ENCODE assay signal across 7 mouse cellular contexts in genomic region chr16:21423546-21423910, GRCm38 (mm10). TPM values are rescaled to one million over a fixed set of nuclear protein-coding genes. Genes with fewer than 3 reads are reported as not detected.
DNase-seq lines count a peak whose midpoint lies in the region; ATAC-seq and TF ChIP-seq lines count a peak whose summit lies in the region.

No protein-coding gene starts in this region.

- H3K4me1 ChIP-seq in testis, adult 2 months (ENCODE audit: control insufficient read depth, insufficient read depth, low read length) = peaks cover 5% of the 10 kb centered on the region
- peaks cover 6% of the 10 kb centered on the region; the same call in 1 of the 2 replicates for H3K4me1 ChIP-seq in embryonic facial prominence, embryonic 14.5 days (ENCODE audit: control insufficient read depth, insufficient read depth, low read length)
- peaks cover 27% of the 10 kb centered on the region for H3K4me1 ChIP-seq in limb, embryonic 10.5 days
- 0 out of 2 replicates have a peak, but pooled peaks cover 4% of the 10 kb centered on the region for H3K4me1 ChIP-seq in midbrain, embryonic 14.5 days (ENCODE audit: control insufficient read depth, insufficient read depth, low read length)

- no peak for TF ChIP-seq CTCF in testis, adult 2 months (IDR thresholded peaks at IDR 0.05; ENCODE audit: control insufficient read depth, insufficient read depth, insufficient replicate concordance, low read depth, low read length)

- peak; percentile 83 for ATAC-seq in embryonic facial prominence, embryonic 14.5 days (ENCODE audit: low read depth)
- no peak; the same call in 1 of the 2 replicates for ATAC-seq in midbrain, embryonic 14.5 days (ENCODE audit: low FRiP score, low TSS enrichment)

- DNase-seq in testis, postnatal 10 days (ENCODE audit: low spot score) = no peak
- DNase-seq in embryonic facial prominence, embryonic 14.5 days (ENCODE audit: low spot score) = peak; percentile 88
- no peak for DNase-seq in limb, embryonic 10.5 days (ENCODE audit: low spot score)
- DNase-seq in midbrain, embryonic 14.5 days = peak; percentile 42
- DNase-seq in urinary bladder, adult 2 months (ENCODE audit: low spot score) = no peak
- no peak for DNase-seq in gastrocnemius, postnatal 10 days

- peak overlapping the region; percentile 89 for H3K9ac ChIP-seq in embryonic facial prominence, embryonic 14.5 days (ENCODE audit: low read depth, low read length)
- H3K9ac ChIP-seq in midbrain, embryonic 14.5 days (replicated peaks; ENCODE audit: low read length) = peak overlapping the region; percentile 75

- no peaks in the 10 kb centered on the region for H3K36me3 ChIP-seq in testis, adult 2 months (ENCODE audit: control insufficient read depth, insufficient read depth, low read length)
- H3K36me3 ChIP-seq in embryonic facial prominence, embryonic 14.5 days (ENCODE audit: control insufficient read depth, insufficient read depth, low read length) = no peaks in the 10 kb centered on the region
- H3K36me3 ChIP-seq in limb, embryonic 10.5 days = no peaks in the 10 kb centered on the region
- H3K36me3 ChIP-seq in midbrain, embryonic 14.5 days (ENCODE audit: control insufficient read depth, insufficient read depth, low read length) = no peaks in the 10 kb centered on the region

- H3K4me2 ChIP-seq in embryonic facial prominence, embryonic 14.5 days (ENCODE audit: low read depth, low read length) = peak overlapping the region; percentile 90
- H3K4me2 ChIP-seq in midbrain, embryonic 14.5 days (ENCODE audit: low read length) = peak overlapping the region; percentile 92

- H3K9me3 ChIP-seq in embryonic facial prominence, embryonic 14.5 days (ENCODE audit: control insufficient read depth, low read length) = no peaks in the 10 kb centered on the region
- H3K9me3 ChIP-seq in limb, embryonic 10.5 days (replicated peaks) = no peaks in the 10 kb centered on the region
- no peaks in the 10 kb centered on the region for H3K9me3 ChIP-seq in midbrain, embryonic 14.5 days (ENCODE audit: control insufficient read depth, low read length)

- peak overlapping the region; percentile 4 for H3K27ac ChIP-seq in testis, adult 2 months (ENCODE audit: control insufficient read depth, insufficient read depth, low read depth, low read length)
- peak overlapping the region; percentile 93 for H3K27ac ChIP-seq in embryonic facial prominence, embryonic 14.5 days (replicated peaks; ENCODE audit: low read depth, low read length)
- peak overlapping the region; percentile 94 for H3K27ac ChIP-seq in limb, embryonic 10.5 days
- peak overlapping the region; percentile 70 for H3K27ac ChIP-seq in midbrain, embryonic 14.5 days (replicated peaks; ENCODE audit: low read depth, low read length)

- peak overlapping the region; percentile 87 for H3K4me3 ChIP-seq in testis, adult 2 months (ENCODE audit: control insufficient read depth, low read depth, low read length)
- H3K4me3 ChIP-seq in embryonic facial prominence, embryonic 14.5 days (ENCODE audit: low read depth, low read length) = peak overlapping the region; percentile 91
- H3K4me3 ChIP-seq in limb, embryonic 10.5 days = peak overlapping the region; percentile 94
- peak overlapping the region; percentile 74 for H3K4me3 ChIP-seq in midbrain, embryonic 14.5 days (replicated peaks; ENCODE audit: low read depth, low read length)

- no peaks in the 10 kb centered on the region for H3K27me3 ChIP-seq in testis, adult 2 months (ENCODE audit: control insufficient read depth, insufficient read depth, low read length)
- H3K27me3 ChIP-seq in embryonic facial prominence, embryonic 14.5 days (replicated peaks; ENCODE audit: control insufficient read depth, insufficient read depth, low read length) = no peaks in the 10 kb centered on the region
- H3K27me3 ChIP-seq in limb, embryonic 10.5 days (ENCODE audit: low read depth, poor library complexity, severe bottlenecking) = no peaks in the 10 kb centered on the region
- no peaks in the 10 kb centered on the region for H3K27me3 ChIP-seq in midbrain, embryonic 14.5 days (ENCODE audit: control insufficient read depth, insufficient read depth, low read length)

- no peak for TF ChIP-seq POLR2A in testis, adult 2 months (IDR thresholded peaks at IDR 0.05; ENCODE audit: control insufficient read depth, low read depth, low read length)

- WGBS in embryonic facial prominence, embryonic 14.5 days = 2% methylated on average over 6 of the region's 10 CpGs
- WGBS in limb, embryonic 10.5 days = 5% methylated on average over 10 of the region's 10 CpGs
- WGBS in midbrain, embryonic 14.5 days = 6% methylated on average over 10 of the region's 10 CpGs

RNA-seq across cellular contexts. Expression of gene Vps8, which starts 0.6 kb away (rescaled TPM):
- polyA plus RNA-seq in testis, adult 2 months (2012; rRNA removed) = 8.3 and 9.6 TPM in 2 replicates
- 17.0 and 18.0 TPM in 2 replicates for polyA plus RNA-seq in embryonic facial prominence, embryonic 14.5 days (2014; fragmentation: Nextera tagmentation; extraction: Ambion mirVana)
- 10.8 and 13.7 TPM in 2 replicates for polyA plus RNA-seq in limb, embryonic 10.5 days (2016; fragmentation: Nextera tagmentation; extraction: Ambion mirVana)
- 31.6 and 41.1 TPM in 2 replicates for polyA plus RNA-seq in midbrain, embryonic 14.5 days (2014; fragmentation: Nextera tagmentation; extraction: Ambion mirVana)
- 13.2 and 14.3 TPM in 2 replicates for polyA plus RNA-seq in urinary bladder, adult 2 months (2012; rRNA removed)
- 10 to 100 TPM; 10.6 to 12.2 TPM for total RNA-seq in gastrocnemius, postnatal 10 days (2021)

Comparison
In these comparisons a context has a peak if more than half of its experiments do, and no peak if none do; other contexts are left out.
1. H3K27ac ChIP-seq: peak in every context shown above with its lines; median percentile 94 in limb, embryonic 10.5 days; 93 in embryonic facial prominence, embryonic 14.5 days; 70 in midbrain, embryonic 14.5 days; 4 in testis, adult 2 months.
2. DNase-seq: peak in embryonic facial prominence, embryonic 14.5 days (single experiment) and midbrain, embryonic 14.5 days (single experiment); none in testis, postnatal 10 days (single experiment), limb, embryonic 10.5 days (single experiment), urinary bladder, adult 2 months (single experiment) and gastrocnemius, postnatal 10 days (single experiment).
3. Peak in every context shown above with its lines, with median percentiles within 50 percentile points of each other: H3K4me3 ChIP-seq.